Mouse (Mus musculus): ENCODE data around the gene Efna2.

DNA sequence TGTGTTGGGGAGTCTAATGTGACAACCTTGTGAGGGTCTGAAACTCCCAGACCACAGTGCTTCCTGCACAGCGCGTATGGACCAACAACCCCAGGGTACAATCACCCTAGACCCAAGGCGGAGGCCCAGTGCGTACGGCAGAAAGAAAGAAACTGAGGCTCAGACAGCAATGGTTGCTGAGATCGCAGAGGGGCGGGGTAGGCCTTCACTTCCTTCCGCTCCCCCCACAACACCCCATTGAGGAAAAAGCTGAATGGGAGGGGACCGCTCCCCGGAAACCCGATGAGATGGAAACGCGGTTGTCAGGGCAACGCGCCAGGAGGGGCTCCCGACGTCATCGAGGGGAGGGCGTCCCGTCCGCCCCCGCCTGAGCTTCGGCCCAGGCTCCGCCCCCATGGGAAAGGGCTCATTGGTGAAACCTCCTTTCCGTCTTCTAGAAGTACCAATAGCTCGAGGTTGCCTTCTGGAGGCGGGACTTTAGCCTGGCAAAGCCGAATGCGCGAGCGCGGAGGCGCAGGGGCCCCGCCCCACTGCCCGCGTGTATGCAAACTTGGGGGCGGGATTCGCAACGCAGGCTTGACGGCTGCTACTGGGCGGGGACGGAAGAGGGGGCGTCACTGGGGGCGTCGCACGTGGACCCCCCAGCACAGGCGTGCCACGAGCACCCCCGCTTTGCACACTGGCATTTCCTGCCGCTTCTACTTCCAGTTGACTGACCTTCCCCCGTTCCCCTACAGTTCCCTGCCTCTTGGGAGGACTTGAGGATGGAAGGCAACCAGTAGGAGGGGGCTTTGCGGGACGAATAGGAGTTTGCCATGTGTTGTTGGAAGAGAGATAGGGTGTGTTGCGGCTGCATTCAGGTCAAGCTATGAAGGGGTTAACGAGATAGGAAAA is 19.5 kb upstream of the Efna2 start:
- TF ChIP-seq POLR2A (IDR thresholded peaks at IDR 0.05; ENCODE audit: low read depth, low read length): peak; percentile 54
- TF ChIP-seq CTCF (conservative IDR thresholded peaks at IDR 0.05 in 1 of 2, IDR thresholded peaks at IDR 0.05 in 1 of 2; ENCODE audit: low read depth in 2 of 2, low read length in 2 of 2): no peak
- peak; percentile 87 for TF ChIP-seq NRF1 (IDR thresholded peaks at IDR 0.05; ENCODE audit: low read depth, low read length)
- peak; percentile 86 for TF ChIP-seq MAX (IDR thresholded peaks at IDR 0.05; ENCODE audit: low read length)
- TF ChIP-seq KAT2A (IDR thresholded peaks at IDR 0.05; ENCODE audit: insufficient replicate concordance, low read length): no peak
- peak; percentile 98 for TF ChIP-seq MXI1 (IDR thresholded peaks at IDR 0.05; ENCODE audit: low read depth, low read length)
- no peak for TF ChIP-seq MAFK (IDR thresholded peaks at IDR 0.05; ENCODE audit: insufficient replicate concordance, low read length)
- TF ChIP-seq SIN3A (IDR thresholded peaks at IDR 0.05; ENCODE audit: low read length): peak; percentile 92
- TF ChIP-seq RCOR1 (conservative IDR thresholded peaks at IDR 0.05; ENCODE audit: low read depth, low read length): no peak
- peak; percentile 28; the same call in 1 of the 2 replicates for TF ChIP-seq NELFE (IDR thresholded peaks at IDR 0.05; ENCODE audit: low read depth, low read length)
- no peak for TF ChIP-seq USF1 (IDR thresholded peaks at IDR 0.05; ENCODE audit: low read depth, low read length)
- TF ChIP-seq EP300 (IDR thresholded peaks at IDR 0.05; ENCODE audit: low read length): no peak
- TF ChIP-seq JUND (conservative IDR thresholded peaks at IDR 0.05; ENCODE audit: low read depth, low read length): no peak
- TF ChIP-seq ETS1 (conservative IDR thresholded peaks at IDR 0.05; ENCODE audit: low read depth, low read length): peak; percentile 59

All from CH12.LX (cell line).